Comparison of ENCODE assay signal across 11 mouse cellular contexts in the genomic region with DNA sequence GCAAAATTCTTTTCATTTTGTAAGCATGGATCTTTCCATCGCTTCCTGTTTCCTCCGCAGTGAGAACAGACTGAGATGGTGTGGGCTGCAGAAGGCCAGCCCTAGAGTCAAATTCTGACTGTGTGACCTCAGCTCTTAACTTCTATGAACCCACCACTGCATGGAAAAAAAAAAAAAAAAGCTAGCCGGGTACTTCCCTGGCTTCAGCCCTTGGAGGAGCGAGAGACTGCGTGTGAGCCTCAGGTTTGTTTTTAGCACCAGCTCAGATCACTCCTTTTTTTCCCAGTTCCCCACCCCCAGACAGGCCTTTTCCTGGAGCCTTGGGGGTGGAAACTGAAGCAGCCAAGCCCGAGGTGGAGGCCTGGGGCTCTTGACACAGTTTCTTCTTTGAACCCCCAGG. TPM values are rescaled to one million over a fixed set of nuclear protein-coding genes. Genes with fewer than 3 reads are reported as not detected.
DNase-seq lines count a peak whose midpoint lies in the region; ATAC-seq and TF ChIP-seq lines count a peak whose summit lies in the region.
"Had no signal": no experiment of that assay in that cellular context is flagged by ENCODE, and none has a peak within 500 bp of the region (broad histone marks: within the 10 kb centered on the region; RNA-seq: fewer than 3 reads in every experiment).

No protein-coding gene starts in this region.

- peaks cover 55% of the 10 kb centered on the region for H3K4me1 ChIP-seq in embryonic facial prominence, embryonic 13.5 days
- peaks cover 56% of the 10 kb centered on the region for H3K4me1 ChIP-seq in embryonic facial prominence, embryonic 10.5 days
- no peaks in the 10 kb centered on the region for H3K4me1 ChIP-seq in lung, adult 2 months (ENCODE audit: control insufficient read depth, insufficient read depth, low read length)

- H3K27ac ChIP-seq in embryonic facial prominence, embryonic 13.5 days: peak overlapping the region; percentile 48; the same call in 1 of the 2 replicates
- H3K27ac ChIP-seq in embryonic facial prominence, embryonic 10.5 days (replicated peaks): no peak overlapping the region
- H3K27ac ChIP-seq: heart, embryonic 10.5 days; hindbrain, embryonic 12.5 days; midbrain, embryonic 13.5 days had no signal

- intact Hi-C loops in left cerebral cortex, postnatal 36 days (cut with DNase I): loop anchor here (2.0 to 5.0 kb wide), 2 partner anchors 65 to 73 kb away; no protein-coding TSS in a partner anchor

- no peaks in the 10 kb centered on the region for H3K27me3 ChIP-seq in embryonic facial prominence, embryonic 13.5 days
- peaks cover 34% of the 10 kb centered on the region for H3K27me3 ChIP-seq in embryonic facial prominence, embryonic 10.5 days (replicated peaks; ENCODE audit: low read depth, poor library complexity, severe bottlenecking)
- H3K27me3 ChIP-seq: hindbrain, embryonic 12.5 days; midbrain, embryonic 13.5 days had no signal

- no peak for DNase-seq in embryonic facial prominence, embryonic 10.5 days (ENCODE audit: low spot score)
- peak; percentile 50 for DNase-seq in left cerebral cortex, adult 11 months (ENCODE audit: low spot score)
- DNase-seq in left cerebral cortex, postnatal 36 days (ENCODE audit: low spot score in 2 of 2): no peak
- peak; percentile 49 for DNase-seq in right cerebral cortex, postnatal 25 days
- DNase-seq in right cerebral cortex, postnatal 4 days: no peak
- DNase-seq in lung, postnatal 14 days: no peak
- no peak for DNase-seq in lung, adult 2 months

- no peak for TF ChIP-seq CTCF in lung, adult 2 months (IDR thresholded peaks at IDR 0.05; ENCODE audit: insufficient read depth, low read length)

- H3K9me3 ChIP-seq in embryonic facial prominence, embryonic 13.5 days: no peaks in the 10 kb centered on the region
- H3K9me3 ChIP-seq in embryonic facial prominence, embryonic 10.5 days: no peaks in the 10 kb centered on the region
- H3K9me3 ChIP-seq: heart, embryonic 10.5 days; hindbrain, embryonic 12.5 days; midbrain, embryonic 13.5 days had no signal

- H3K4me2 ChIP-seq in embryonic facial prominence, embryonic 13.5 days: no peak overlapping the region
- H3K4me2 ChIP-seq: hindbrain, embryonic 12.5 days; midbrain, embryonic 13.5 days had no signal

- no peak for TF ChIP-seq POLR2A in lung, adult 2 months (IDR thresholded peaks at IDR 0.05; ENCODE audit: borderline replicate concordance, extremely low read depth, low read depth, low read length)

- H3K36me3 ChIP-seq in embryonic facial prominence, embryonic 13.5 days: peaks cover 20% of the 10 kb centered on the region
- peaks cover 18% of the 10 kb centered on the region; the same call in 1 of the 2 replicates for H3K36me3 ChIP-seq in embryonic facial prominence, embryonic 10.5 days (replicated peaks)
- H3K36me3 ChIP-seq: heart, embryonic 10.5 days had no signal

- 44% methylated on average over 6 of the region's 6 CpGs for WGBS in embryonic facial prominence, embryonic 13.5 days
- 58% methylated on average over 6 of the region's 6 CpGs for WGBS in embryonic facial prominence, embryonic 10.5 days
- 47% methylated on average over 6 of the region's 6 CpGs for WGBS in lung, adult 2 months

- no peak for ATAC-seq in embryonic facial prominence, embryonic 13.5 days (ENCODE audit: insufficient number of reproducible peaks, insufficient read depth, low FRiP score, low TSS enrichment, low read depth)

- H3K9ac ChIP-seq in embryonic facial prominence, embryonic 13.5 days: peak overlapping the region; percentile 46; the same call in 1 of the 2 replicates
- H3K9ac ChIP-seq: hindbrain, embryonic 12.5 days; midbrain, embryonic 13.5 days had no signal

- no peak overlapping the region for H3K4me3 ChIP-seq in embryonic facial prominence, embryonic 13.5 days
- no peak overlapping the region for H3K4me3 ChIP-seq in embryonic facial prominence, embryonic 10.5 days
- H3K4me3 ChIP-seq in lung, adult 2 months (replicated peaks; ENCODE audit: extremely low read depth, low read depth, low read length): no peak overlapping the region
- H3K4me3 ChIP-seq: heart, embryonic 10.5 days; hindbrain, embryonic 12.5 days; midbrain, embryonic 13.5 days had no signal

RNA-seq across cellular contexts. Expression of a gene that starts 12.6 kb away (rescaled TPM):
- polyA plus RNA-seq in embryonic facial prominence, embryonic 13.5 days (2015; fragmentation: Nextera tagmentation; extraction: Ambion mirVana): 0.96 and 1.2 TPM in 2 replicates
- polyA plus RNA-seq in embryonic facial prominence, embryonic 10.5 days (2016; fragmentation: Nextera tagmentation; extraction: Ambion mirVana): 0.23 and 0.24 TPM in 2 replicates
- total RNA-seq in left cerebral cortex, postnatal 36 days (2021): 1 to 10 TPM; 2.0 to 3.0 TPM
- 47.6 and 57.9 TPM in 2 replicates for polyA plus RNA-seq in lung, adult 2 months (2012; rRNA removed)

Comparison
In these comparisons a context has a peak if more than half of its experiments do, and no peak if none do; other contexts are left out.
1. DNase-seq: peak in left cerebral cortex, adult 11 months (single experiment) and right cerebral cortex, postnatal 25 days (single experiment); none in embryonic facial prominence, embryonic 10.5 days (single experiment), left cerebral cortex, postnatal 36 days (0 of 2), right cerebral cortex, postnatal 4 days (single experiment), lung, postnatal 14 days (single experiment) and lung, adult 2 months (single experiment).
2. RNA of a gene that starts 12.6 kb away (polyA plus RNA-seq): 47.6 to 57.9 TPM in lung, adult 2 months; 0.96 to 1.2 TPM in embryonic facial prominence, embryonic 13.5 days and 0.23 to 0.24 TPM in embryonic facial prominence, embryonic 10.5 days; every median in the first group is over 10 times any median in the second.